18 mouse cellular contexts compared by ENCODE assay signal in genomic region chr19:33282985-33283384, GRCm38 (mm10).
DNase-seq lines count a peak whose midpoint lies in the region; ATAC-seq and TF ChIP-seq lines count a peak whose summit lies in the region.
"Had no signal": no experiment of that assay in that cellular context is flagged by ENCODE, and none has a peak within 500 bp of the region (broad histone marks: within the 10 kb centered on the region; RNA-seq: fewer than 3 reads in every experiment).

No protein-coding gene starts in this region.

- no peak for ATAC-seq in hindbrain, postnatal 0 days
- ATAC-seq in hindbrain, embryonic 16.5 days: no peak
- ATAC-seq in lung, postnatal 0 days: no peak

- no peak overlapping the region for H3K4me3 ChIP-seq in hindbrain, postnatal 0 days (ENCODE audit: low read length)
- no peak overlapping the region for H3K4me3 ChIP-seq in hindbrain, embryonic 16.5 days (ENCODE audit: low read length)
- no peak overlapping the region for H3K4me3 ChIP-seq in lung, postnatal 0 days (ENCODE audit: low read depth, low read length)
- no peak overlapping the region for H3K4me3 ChIP-seq in E14TG2a.4 (replicated peaks; ENCODE audit: low read length)
- H3K4me3 ChIP-seq: forebrain, embryonic 10.5 days; megakaryocyte, embryonic 14.5 days had no signal

- no peaks in the 10 kb centered on the region for H3K27me3 ChIP-seq in hindbrain, postnatal 0 days (ENCODE audit: insufficient read depth, low read length)
- H3K27me3 ChIP-seq in hindbrain, embryonic 16.5 days (replicated peaks; ENCODE audit: control insufficient read depth, insufficient read depth, low read length): no peaks in the 10 kb centered on the region
- H3K27me3 ChIP-seq in lung, postnatal 0 days (replicated peaks; ENCODE audit: insufficient read depth, low read length): no peaks in the 10 kb centered on the region
- H3K27me3 ChIP-seq in E14TG2a.4 (ENCODE audit: insufficient read depth, low read length): no peaks in the 10 kb centered on the region
- no peaks in the 10 kb centered on the region for H3K27me3 ChIP-seq in splenic B cell, adult 2 months (ENCODE audit: control insufficient read depth, insufficient read depth, low read length, poor library complexity, severe bottlenecking)

- no peak overlapping the region for H3K27ac ChIP-seq in hindbrain, postnatal 0 days
- H3K27ac ChIP-seq in hindbrain, embryonic 16.5 days (ENCODE audit: low read depth, low read length): no peak overlapping the region
- H3K27ac ChIP-seq in lung, postnatal 0 days (ENCODE audit: low read length): no peak overlapping the region
- H3K27ac ChIP-seq: forebrain, embryonic 10.5 days; hindbrain, embryonic 14.5 days had no signal

- H3K9ac ChIP-seq in hindbrain, postnatal 0 days (replicated peaks; ENCODE audit: low read length): no peak overlapping the region
- no peak overlapping the region for H3K9ac ChIP-seq in hindbrain, embryonic 16.5 days (ENCODE audit: low read depth, low read length)
- no peak overlapping the region for H3K9ac ChIP-seq in lung, postnatal 0 days (replicated peaks; ENCODE audit: low read depth)
- H3K9ac ChIP-seq: hindbrain, embryonic 14.5 days had no signal

- no peaks in the 10 kb centered on the region for H3K9me3 ChIP-seq in hindbrain, postnatal 0 days (ENCODE audit: low read length)
- no peaks in the 10 kb centered on the region for H3K9me3 ChIP-seq in hindbrain, embryonic 16.5 days (ENCODE audit: control insufficient read depth, low read length)
- no peaks in the 10 kb centered on the region for H3K9me3 ChIP-seq in lung, postnatal 0 days (ENCODE audit: low read length)
- no peaks in the 10 kb centered on the region for H3K9me3 ChIP-seq in E14TG2a.4 (ENCODE audit: low read length)
- H3K9me3 ChIP-seq: forebrain, embryonic 10.5 days; megakaryocyte, embryonic 14.5 days had no signal

- no peak for TF ChIP-seq EP300 in lung, postnatal 0 days (IDR thresholded peaks at IDR 0.05)

- H3K4me2 ChIP-seq in hindbrain, postnatal 0 days (ENCODE audit: low read depth, low read length): no peak overlapping the region
- H3K4me2 ChIP-seq in hindbrain, embryonic 16.5 days (ENCODE audit: low read length): no peak overlapping the region
- no peak overlapping the region for H3K4me2 ChIP-seq in lung, postnatal 0 days (replicated peaks; ENCODE audit: low read depth, low read length)
- H3K4me2 ChIP-seq: hindbrain, embryonic 14.5 days; liver, embryonic 11.5 days had no signal

- no peak for DNase-seq in hindbrain, postnatal 0 days (ENCODE audit: low spot score)
- peak; percentile 6 for DNase-seq in lung, postnatal 0 days (ENCODE audit: low spot score)
- DNase-seq in lung, postnatal 14 days: no peak
- DNase-seq in splenic B cell, adult 2 months (ENCODE audit: low read depth, low spot score): peak; percentile 5
- no peak for DNase-seq in urinary bladder, postnatal 36 days (ENCODE audit: low spot score in 2 of 2)
- DNase-seq: cerebellum, adult 9-10 months; gastrocnemius, postnatal 14 days; heart, postnatal 14 days; kidney, adult 18-20 months; kidney, postnatal 14 days; layer of hippocampus, adult 9-11 months; thymus, adult 18-20 months had no signal

- H3K4me1 ChIP-seq in hindbrain, postnatal 0 days (ENCODE audit: insufficient read depth, low read length): no peaks in the 10 kb centered on the region
- H3K4me1 ChIP-seq in hindbrain, embryonic 16.5 days (ENCODE audit: control insufficient read depth, insufficient read depth, low read depth, low read length): no peaks in the 10 kb centered on the region
- no peaks in the 10 kb centered on the region for H3K4me1 ChIP-seq in lung, postnatal 0 days (ENCODE audit: insufficient read depth, low read depth, low read length)
- no peaks in the 10 kb centered on the region for H3K4me1 ChIP-seq in E14TG2a.4 (replicated peaks; ENCODE audit: low read depth, low read length)
- H3K4me1 ChIP-seq: forebrain, embryonic 10.5 days; megakaryocyte, embryonic 14.5 days had no signal

- 56% methylated on average over 3 of the region's 3 CpGs for WGBS in hindbrain, postnatal 0 days
- 64% methylated on average over 3 of the region's 3 CpGs for WGBS in hindbrain, embryonic 16.5 days
- 49% methylated on average over 3 of the region's 3 CpGs for WGBS in lung, postnatal 0 days

- no peaks in the 10 kb centered on the region for H3K36me3 ChIP-seq in hindbrain, postnatal 0 days (ENCODE audit: insufficient read depth, low read length)
- no peaks in the 10 kb centered on the region for H3K36me3 ChIP-seq in hindbrain, embryonic 16.5 days (ENCODE audit: control insufficient read depth, insufficient read depth, low read length)
- no peaks in the 10 kb centered on the region for H3K36me3 ChIP-seq in lung, postnatal 0 days (ENCODE audit: insufficient read depth, low read length)
- H3K36me3 ChIP-seq in E14TG2a.4 (ENCODE audit: insufficient read depth, low read length): no peaks in the 10 kb centered on the region
- H3K36me3 ChIP-seq in splenic B cell, adult 2 months (ENCODE audit: control insufficient read depth, insufficient read depth, low read length, poor library complexity, severe bottlenecking): no peaks in the 10 kb centered on the region
- H3K36me3 ChIP-seq: forebrain, embryonic 10.5 days had no signal

- TF ChIP-seq CTCF in hindbrain, postnatal 0 days (IDR thresholded peaks at IDR 0.05; ENCODE audit: low read depth): peak; percentile 20; the same call in 1 of the 2 replicates
- TF ChIP-seq CTCF in lung, postnatal 0 days (IDR thresholded peaks at IDR 0.05): 0 out of 2 replicates have a peak, but pooled peaks have one; percentile 22
- TF ChIP-seq CTCF in E14TG2a.4 (conservative IDR thresholded peaks at IDR 0.05; ENCODE audit: low read length): peak; percentile 32

Comparison
In these comparisons a context has a peak if more than half of its experiments do, and no peak if none do; other contexts are left out.
1. DNase-seq: peak in lung, postnatal 0 days (single experiment) and splenic B cell, adult 2 months (single experiment); none in hindbrain, postnatal 0 days (single experiment), lung, postnatal 14 days (single experiment) and urinary bladder, postnatal 36 days (0 of 2).
2. Peak in every context shown above with its lines, with median percentiles within 50 percentile points of each other: CTCF ChIP-seq.